Mouse (Mus musculus) stomach, embryonic 14.5 days (tissue): ENCODE results near the gene Ccr3. TPM values are rescaled to one million over a fixed set of nuclear protein-coding genes. Genes with fewer than 3 reads are reported as not detected.
"Not testable (repeated sequence)": the region's sequence is repeated elsewhere in the genome, so short reads cannot be mapped to it uniquely, and the experiment has no call there.

Experiments used
- ATAC-seq: fragments of 200-750 bp; cut with Nextera tagmentation; 2 replicates; pipeline ENCODE4 v1.8.0; 2017; ENCODE audit warnings: low read depth, moderate TSS enrichment; ENCODE audit not compliant: insufficient number of reproducible peaks, insufficient read depth, low FRiP score
- H3K27ac ChIP-seq: fragments of 300-500 bp; sonication (generic); 2 replicates; pipeline ENCODE4 v1.5.1; 2014; ENCODE audit warnings: mild to moderate bottlenecking, low read length, moderate library complexity, mixed read lengths
- H3K27me3 ChIP-seq: fragments of 300-500 bp; sonication (generic); 2 replicates; pipeline ENCODE4 v1.6.1; 2014; ENCODE audit warnings: low read length, control low read depth, mixed read lengths; ENCODE audit not compliant: control insufficient read depth, insufficient read depth
- H3K36me3 ChIP-seq: fragments of 300-500 bp; sonication (generic); 2 replicates; pipeline ENCODE4 v1.6.1; 2014; ENCODE audit warnings: mild to moderate bottlenecking, control low read depth, low read length, moderate library complexity, mixed read lengths; ENCODE audit not compliant: control insufficient read depth, insufficient read depth
- H3K4me1 ChIP-seq: fragments of 300-500 bp; sonication (generic); 2 replicates; pipeline ENCODE4 v1.6.1; 2014; ENCODE audit warnings: low read length, control low read depth, mixed read lengths; ENCODE audit not compliant: control insufficient read depth, insufficient read depth
- H3K4me2 ChIP-seq: fragments of 300-500 bp; sonication (generic); replicated peaks from 2 replicates; pipeline ENCODE4 v1.6.1; 2014; ENCODE audit warnings: low read depth, low read length, control low read depth
- H3K4me3 ChIP-seq: fragments of 300-500 bp; sonication (generic); 2 replicates; pipeline ENCODE4 v1.5.1; 2014; ENCODE audit warnings: low read depth, low read length, control low read depth
- H3K9ac ChIP-seq: fragments of 300-500 bp; sonication (generic); replicated peaks from 2 replicates; pipeline ENCODE4 v1.6.1; 2014; ENCODE audit warnings: low read depth, mild to moderate bottlenecking, control low read depth, low read length, moderate library complexity, mixed read lengths
- H3K9me3 ChIP-seq: fragments of 300-500 bp; sonication (generic); 2 replicates; pipeline ENCODE4 v1.6.1; 2016; ENCODE audit warnings: low read depth, low read length, control low read depth; ENCODE audit not compliant: control insufficient read depth
- WGBS: fragments of 180-500 bp; shearing (Covaris S2); extraction: QIAGEN DNeasy Blood & Tissue Kit; methylation state at CpG from one replicate; pipeline ENCODE4 v1.1.7; 2014; 5-methylcytosine and 5-hydroxymethylcytosine counted together
- polyA plus RNA-seq: library from polyadenylated mRNA; unstranded; fragments of >200 nt; fragmentation: Nextera tagmentation; extraction: Ambion mirVana; gene quantifications from 2 replicates; pipeline ENCODE4 v1.2.1, GENCODE M21; 2014

Ccr3 gene
- polyA plus RNA-seq, 1 experiment from 2014 or later: 0.07 TPM

DNA sequence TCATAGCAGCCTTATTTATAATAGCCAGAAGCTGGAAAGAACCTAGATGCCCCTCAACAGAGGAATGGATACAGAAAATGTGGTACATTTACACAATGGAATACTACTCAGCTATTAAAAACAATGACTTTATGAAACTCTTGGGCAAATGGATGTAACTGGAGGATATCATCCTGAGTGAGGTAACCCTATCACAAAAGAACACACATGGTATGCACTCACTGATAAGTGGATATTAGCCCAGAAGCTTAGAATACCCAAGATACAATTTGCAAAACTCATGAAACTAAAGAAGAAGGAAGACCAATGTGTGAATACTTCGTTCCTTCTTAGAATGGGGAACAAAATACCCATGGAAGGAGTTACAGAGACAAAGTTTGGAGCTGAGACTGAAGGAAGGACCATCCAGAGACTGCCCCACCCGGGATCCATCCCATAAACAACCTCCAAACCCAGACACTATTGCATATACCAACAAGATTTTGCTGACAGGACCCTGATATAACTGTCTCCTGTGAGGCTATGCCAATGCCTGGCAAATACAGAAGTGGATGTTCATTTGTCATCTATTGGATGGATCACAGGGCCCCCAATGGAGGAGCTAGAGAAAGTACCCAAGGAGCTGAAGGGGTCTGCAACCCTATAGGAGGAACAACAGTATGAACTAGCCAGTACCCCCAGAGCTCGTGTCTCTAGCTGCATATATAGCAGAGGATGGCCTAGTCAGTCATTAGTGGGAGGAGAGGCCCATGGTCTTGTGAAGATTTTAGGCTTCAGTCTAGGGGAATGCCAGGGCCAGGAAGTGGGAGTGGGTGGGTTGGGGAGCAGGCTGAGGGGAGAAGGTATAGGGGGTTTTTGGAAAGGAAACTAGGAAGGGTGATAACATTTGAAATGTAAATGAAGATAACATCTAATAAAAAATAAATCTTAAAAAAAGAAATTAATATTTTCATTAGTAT, 40.0 kb downstream of the Ccr3 start:
- not testable (repeated sequence) for H3K9ac ChIP-seq, H3K4me3 ChIP-seq, H3K4me2 ChIP-seq, H3K4me1 ChIP-seq, H3K27ac ChIP-seq, H3K27me3 ChIP-seq, ATAC-seq, H3K9me3 ChIP-seq, H3K36me3 ChIP-seq
- WGBS: 60% methylated on average over 3 of the region's 3 CpGs

- H3K4me2 ChIP-seq: no peak overlapping the region
- ATAC-seq: no peak
These were observed 44.9 kb downstream of the Ccr3 start for GRCm38 (mm10) chr9:124066572-124067103.

GRCm38 (mm10) chr9:124068098-124069058, 46.6 kb downstream of the Ccr3 start:
- WGBS: 46% methylated on average over 2 of the region's 2 CpGs
- ATAC-seq: no peak
- H3K9ac ChIP-seq: no peak overlapping the region

More at GRCm38 (mm10) chr9:124066572-124067103, 44.9 kb downstream of the Ccr3 start:
- Histone ChIP-seq H3K4me3 (no peak overlapping the region), H3K27me3 (no peaks in the 10 kb centered on the region), H3K36me3 (no peaks in the 10 kb centered on the region), H3K4me1 (no peaks in the 10 kb centered on the region), H3K9me3 (no peaks in the 10 kb centered on the region), H3K9ac (no peak overlapping the region), H3K27ac (no peak overlapping the region)

GRCm38 (mm10) chr9:124071506-124071905, 49.7 kb downstream of the Ccr3 start:
- no peaks in the 10 kb centered on the region for H3K4me1 ChIP-seq
- ATAC-seq: no peak
- H3K9ac ChIP-seq: no peak overlapping the region
- H3K36me3 ChIP-seq: no peaks in the 10 kb centered on the region
- no peaks in the 10 kb centered on the region for H3K9me3 ChIP-seq
- no peaks in the 10 kb centered on the region for H3K27me3 ChIP-seq
- H3K27ac ChIP-seq: no peak overlapping the region
- WGBS: 76% methylated on average over 1 of the region's 1 CpGs
- no peak overlapping the region for H3K4me3 ChIP-seq
- H3K4me2 ChIP-seq: no peak overlapping the region

More at GRCm38 (mm10) chr9:124068098-124069058, 46.6 kb downstream of the Ccr3 start:
- no peaks in the 10 kb centered on the region for H3K27me3 ChIP-seq
- no peak overlapping the region for H3K4me2 ChIP-seq
- no peak overlapping the region for H3K27ac ChIP-seq
- no peaks in the 10 kb centered on the region for H3K9me3 ChIP-seq
- H3K4me1 ChIP-seq: no peaks in the 10 kb centered on the region
- no peaks in the 10 kb centered on the region for H3K36me3 ChIP-seq
- H3K4me3 ChIP-seq: no peak overlapping the region

DNA sequence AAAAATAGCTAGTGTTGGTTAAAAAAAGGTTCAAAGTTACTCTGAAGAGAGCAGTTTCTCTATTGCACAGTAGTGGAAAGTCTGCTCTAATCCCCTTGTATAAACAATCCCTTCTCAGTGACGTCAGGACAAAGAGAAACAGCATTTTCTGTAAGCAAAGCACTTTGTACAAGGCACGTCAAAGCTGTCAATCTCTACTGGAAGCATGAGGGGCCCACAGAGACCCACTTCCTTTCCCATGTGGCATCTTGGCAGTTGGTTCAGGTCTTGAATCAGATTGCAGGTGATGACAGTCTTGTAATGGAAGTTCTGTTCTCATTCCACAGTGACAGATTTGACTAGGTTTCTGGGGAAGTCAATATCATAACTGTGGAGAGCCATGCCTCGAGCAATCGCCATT, 58.0 kb downstream of the Ccr3 start:
- Histone ChIP-seq H3K27ac (no peak overlapping the region), H3K4me2 (no peak overlapping the region), H3K9me3 (no peaks in the 10 kb centered on the region), H3K36me3 (no peaks in the 10 kb centered on the region), H3K4me3 (no peak overlapping the region), H3K9ac (no peak overlapping the region), H3K4me1 (no peaks in the 10 kb centered on the region), H3K27me3 (no peaks in the 10 kb centered on the region)
- 41% methylated on average over 4 of the region's 4 CpGs for whole genome bisulfite sequencing
- ATAC-seq: no peak

DNA sequence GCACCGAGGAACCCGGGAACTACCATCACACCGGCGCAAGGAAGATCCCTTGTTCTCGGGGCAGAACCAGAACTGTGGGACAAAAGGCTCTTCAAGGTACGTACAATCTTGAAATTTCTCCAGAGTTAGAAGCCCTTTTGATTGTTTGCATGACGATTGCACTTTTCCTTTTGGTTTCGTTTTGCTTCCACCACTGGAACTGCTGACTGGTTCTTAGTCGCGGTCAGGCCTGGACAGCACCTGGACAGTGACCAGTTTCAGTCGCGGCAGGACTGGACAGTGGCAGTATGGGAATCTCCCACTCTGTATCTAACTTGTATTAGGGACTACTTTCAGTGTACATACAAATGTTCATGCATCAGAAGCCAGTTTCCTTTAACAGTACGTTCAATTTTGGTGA, 58.7 kb downstream of the Ccr3 start:
- H3K9me3 ChIP-seq, H3K4me2 ChIP-seq, H3K4me1 ChIP-seq, H3K27me3 ChIP-seq, H3K9ac ChIP-seq, H3K4me3 ChIP-seq, H3K36me3 ChIP-seq, H3K27ac ChIP-seq, ATAC-seq: not testable (repeated sequence)
- WGBS: 91% methylated on average over 12 of the region's 13 CpGs

Other genes starting within 250 kb of the Ccr3 start
- gene Cxcr6, start 215.5 kb upstream of the Ccr3 start, polyA plus RNA-seq: 0.97 and 1.4 TPM in 2 replicates
- 15.1 and 19.7 TPM in 2 replicates for gene Fyco1, start 170.1 kb upstream of the Ccr3 start, polyA plus RNA-seq
- 0.06 and 0.07 TPM in 2 replicates for gene Xcr1, start 159.9 kb upstream of the Ccr3 start, polyA plus RNA-seq
- gene Ccr1, start 53.3 kb upstream of the Ccr3 start, polyA plus RNA-seq: 4.1 and 5.3 TPM in 2 replicates
- gene Ccr1l1, start 43.6 kb upstream of the Ccr3 start, polyA plus RNA-seq: not detected in 2 replicates
- gene Ccr2, start 80.0 kb downstream of the Ccr3 start, polyA plus RNA-seq: 3.5 and 4.1 TPM in 2 replicates
- gene Ccr5, start 99.6 kb downstream of the Ccr3 start, polyA plus RNA-seq: 0.76 and 1.1 TPM in 2 replicates